Comparison of ENCODE assay signal across 8 mouse cellular contexts in genomic region chr2:160365107-160365911, GRCm38 (mm10). TPM values are rescaled to one million over a fixed set of nuclear protein-coding genes. Genes with fewer than 3 reads are reported as not detected.
A peak's percentile ranks its signal among the peaks of the same experiment; 100 is the strongest.
DNase-seq lines count a peak whose midpoint lies in the region; ATAC-seq and TF ChIP-seq lines count a peak whose summit lies in the region.

No protein-coding gene starts in this region.

- H3K9me3 ChIP-seq in forebrain, embryonic 15.5 days, result no peaks in the 10 kb centered on the region
- no peaks in the 10 kb centered on the region for H3K9me3 ChIP-seq in hindbrain, embryonic 10.5 days
- H3K9me3 ChIP-seq in limb, embryonic 13.5 days, result no peaks in the 10 kb centered on the region
- H3K9me3 ChIP-seq in midbrain, postnatal 0 days (ENCODE audit: low read length), result no peaks in the 10 kb centered on the region

- H3K4me1 ChIP-seq in forebrain, embryonic 15.5 days, result peaks cover 48% of the 10 kb centered on the region
- peaks cover 72% of the 10 kb centered on the region for H3K4me1 ChIP-seq in hindbrain, embryonic 10.5 days (replicated peaks)
- peaks cover 55% of the 10 kb centered on the region for H3K4me1 ChIP-seq in limb, embryonic 13.5 days
- H3K4me1 ChIP-seq in midbrain, postnatal 0 days (ENCODE audit: insufficient read depth, low read length), result peaks cover 7% of the 10 kb centered on the region; the same call in 1 of the 2 replicates

- peak overlapping the region; percentile 92 for H3K4me2 ChIP-seq in forebrain, embryonic 15.5 days (replicated peaks)
- peak overlapping the region; percentile 96 for H3K4me2 ChIP-seq in limb, embryonic 13.5 days (replicated peaks)
- peak overlapping the region; percentile 95 for H3K4me2 ChIP-seq in midbrain, postnatal 0 days (ENCODE audit: low read depth, low read length, poor library complexity, severe bottlenecking)

- H3K36me3 ChIP-seq in forebrain, embryonic 15.5 days, result no peaks in the 10 kb centered on the region
- H3K36me3 ChIP-seq in hindbrain, embryonic 10.5 days, result no peaks in the 10 kb centered on the region
- no peaks in the 10 kb centered on the region for H3K36me3 ChIP-seq in limb, embryonic 13.5 days
- H3K36me3 ChIP-seq in midbrain, postnatal 0 days (ENCODE audit: insufficient read depth, low read length), result no peaks in the 10 kb centered on the region

- peaks cover 66% of the 10 kb centered on the region for H3K27me3 ChIP-seq in forebrain, embryonic 15.5 days
- peaks cover 89% of the 10 kb centered on the region for H3K27me3 ChIP-seq in hindbrain, embryonic 10.5 days (ENCODE audit: insufficient read depth, poor library complexity, severe bottlenecking)
- peaks cover 73% of the 10 kb centered on the region for H3K27me3 ChIP-seq in limb, embryonic 13.5 days
- H3K27me3 ChIP-seq in midbrain, postnatal 0 days (ENCODE audit: insufficient read depth, low read length), result peaks cover 63% of the 10 kb centered on the region

- peak overlapping the region; percentile 71 for H3K4me3 ChIP-seq in forebrain, embryonic 15.5 days
- peak overlapping the region; percentile 62 for H3K4me3 ChIP-seq in hindbrain, embryonic 10.5 days
- H3K4me3 ChIP-seq in limb, embryonic 13.5 days, result peak overlapping the region; percentile 66
- H3K4me3 ChIP-seq in midbrain, postnatal 0 days (ENCODE audit: low read depth, low read length), result peak overlapping the region; percentile 52

- H3K27ac ChIP-seq in forebrain, embryonic 15.5 days (replicated peaks), result no peak overlapping the region
- H3K27ac ChIP-seq in hindbrain, embryonic 10.5 days, result peak overlapping the region; percentile 89
- no peak overlapping the region for H3K27ac ChIP-seq in limb, embryonic 13.5 days
- H3K27ac ChIP-seq in midbrain, postnatal 0 days (ENCODE audit: low read depth, low read length), result no peak overlapping the region

- peak; percentile 14 to 26 for DNase-seq in layer of hippocampus, postnatal 10 days (ENCODE audit: low spot score in 2 of 2)
- no peak for DNase-seq in layer of hippocampus, adult 8-10 months (ENCODE audit: low spot score in 2 of 2)
- peak; percentile 60 for DNase-seq in hindbrain, embryonic 10.5 days (ENCODE audit: low spot score)
- no peak for DNase-seq in midbrain, postnatal 0 days (ENCODE audit: low spot score)
- DNase-seq in urinary bladder, postnatal 14 days (ENCODE audit: low spot score), result peak; percentile 63
- no peak for DNase-seq in frontal cortex, postnatal 14 days (ENCODE audit: low spot score in 2 of 2)

- no peak for TF ChIP-seq CTCF in midbrain, postnatal 0 days (IDR thresholded peaks at IDR 0.05)

- under 1% methylated on average over 50 of the region's 50 CpGs for WGBS in forebrain, embryonic 15.5 days
- under 1% methylated on average over 50 of the region's 50 CpGs for WGBS in hindbrain, embryonic 10.5 days
- WGBS in limb, embryonic 13.5 days, result under 1% methylated on average over 50 of the region's 50 CpGs
- 1% methylated on average over 50 of the region's 50 CpGs for WGBS in midbrain, postnatal 0 days

- peak overlapping the region; percentile 84 for H3K9ac ChIP-seq in forebrain, embryonic 15.5 days (replicated peaks)
- H3K9ac ChIP-seq in limb, embryonic 13.5 days, result peak overlapping the region; percentile 80
- H3K9ac ChIP-seq in midbrain, postnatal 0 days (replicated peaks; ENCODE audit: low read length, poor library complexity, severe bottlenecking), result 0 out of 2 replicates have a peak overlapping the region, but pooled peaks have one; percentile 29

- no peak for ATAC-seq in forebrain, embryonic 15.5 days (replicated peaks)
- no peak for ATAC-seq in limb, embryonic 13.5 days (ENCODE audit: low FRiP score, low read depth)
- no peak for ATAC-seq in midbrain, postnatal 0 days (ENCODE audit: low FRiP score)

RNA-seq across cellular contexts. Expression of gene Mafb, which starts 1.6 kb away (rescaled TPM):
- total RNA-seq in layer of hippocampus, postnatal 10 days (2021), result 10 to 100 TPM; 12.0 to 12.2 TPM
- total RNA-seq in layer of hippocampus, adult 8-10 months (2022), result 10 to 100 TPM in 3 of 4 experiments, 1 to 10 TPM in 1; 9.9 to 35.1 (median 22.1) TPM
- 13.5 and 16.2 TPM in 2 replicates for polyA plus RNA-seq in forebrain, embryonic 15.5 days (2015; fragmentation: Nextera tagmentation; extraction: Ambion mirVana)
- polyA plus RNA-seq in hindbrain, embryonic 10.5 days (2016; fragmentation: Nextera tagmentation; extraction: Ambion mirVana), result 14.5 and 16.9 TPM in 2 replicates
- 24.3 and 30.9 TPM in 2 replicates for polyA plus RNA-seq in limb, embryonic 13.5 days (2015; fragmentation: Nextera tagmentation; extraction: Ambion mirVana)
- 6.8 and 9.0 TPM in 2 replicates for total RNA-seq in midbrain, postnatal 0 days (2014; rRNA removed)
- 5.7 and 5.8 TPM in 2 replicates for polyA plus RNA-seq in midbrain, postnatal 0 days (2015; fragmentation: Nextera tagmentation; extraction: Ambion mirVana)

RNA-seq across cellular contexts. Expression of gene Gm826, which starts 31.3 kb away (rescaled TPM):
- total RNA-seq in layer of hippocampus, postnatal 10 days (2021), result under 1 TPM in 1 of 2 experiments, not detected in 1; 0.73 TPM
- total RNA-seq in layer of hippocampus, adult 8-10 months (2022), result under 1 TPM in 3 of 4 experiments, not detected in 1; 0.41 to 0.49 (median 0.43) TPM
- 0.24 TPM in 2 replicates for polyA plus RNA-seq in forebrain, embryonic 15.5 days (2015; fragmentation: Nextera tagmentation; extraction: Ambion mirVana)
- polyA plus RNA-seq in hindbrain, embryonic 10.5 days (2016; fragmentation: Nextera tagmentation; extraction: Ambion mirVana), result 0.33 and 0.39 TPM in 2 replicates
- 0.33 and 0.45 TPM in 2 replicates for polyA plus RNA-seq in limb, embryonic 13.5 days (2015; fragmentation: Nextera tagmentation; extraction: Ambion mirVana)
- total RNA-seq in midbrain, postnatal 0 days (2014; rRNA removed), result not detected in 2 replicates
- polyA plus RNA-seq in midbrain, postnatal 0 days (2015; fragmentation: Nextera tagmentation; extraction: Ambion mirVana), result 0.22 TPM in 1 of 2 replicates, not detected in the other

Comparison
In these comparisons a context has a peak if more than half of its experiments do, and no peak if none do; other contexts are left out.
1. DNase-seq: peak in layer of hippocampus, postnatal 10 days (2 of 2), hindbrain, embryonic 10.5 days (single experiment) and urinary bladder, postnatal 14 days (single experiment); none in layer of hippocampus, adult 8-10 months (0 of 2), midbrain, postnatal 0 days (single experiment) and frontal cortex, postnatal 14 days (0 of 2).
2. H3K9ac ChIP-seq: peak in every context shown above with its lines; median percentile 84 in forebrain, embryonic 15.5 days; 80 in limb, embryonic 13.5 days; 29 in midbrain, postnatal 0 days.
3. Peak in every context shown above with its lines, with median percentiles within 50 percentile points of each other: H3K4me2 ChIP-seq and H3K4me3 ChIP-seq.